Mouse (Mus musculus) T-cell, adult 2 months (primary cell): Measurements from ENCODE around the gene Gpr180.

Experiments used
- DNase-seq: peaks from one replicate; pipeline ENCODE4 v3.0.0; 2022; ENCODE audit warnings: low spot score

The Gpr180 gene

DNA sequence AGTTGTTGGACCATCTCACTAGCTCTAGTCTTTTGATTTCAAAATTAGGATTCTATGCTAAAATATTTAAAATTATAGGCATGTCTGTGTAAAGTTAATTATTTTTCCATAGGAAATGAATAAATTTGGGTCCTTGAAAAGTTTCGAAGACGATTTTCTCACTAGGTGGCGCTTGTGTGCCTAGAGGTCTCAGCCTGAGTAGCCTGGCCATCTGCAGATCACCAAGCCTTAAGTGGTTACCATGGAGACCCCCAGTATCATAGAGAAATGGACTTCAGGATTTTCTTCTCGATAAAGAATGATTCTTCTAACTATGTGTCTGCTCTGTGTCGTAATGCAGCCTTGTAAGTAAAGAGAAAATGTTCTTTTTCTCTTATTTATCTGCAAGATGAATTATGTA is 72.7 kb downstream of the Gpr180 start:
- DNase-seq: no peak

DNA sequence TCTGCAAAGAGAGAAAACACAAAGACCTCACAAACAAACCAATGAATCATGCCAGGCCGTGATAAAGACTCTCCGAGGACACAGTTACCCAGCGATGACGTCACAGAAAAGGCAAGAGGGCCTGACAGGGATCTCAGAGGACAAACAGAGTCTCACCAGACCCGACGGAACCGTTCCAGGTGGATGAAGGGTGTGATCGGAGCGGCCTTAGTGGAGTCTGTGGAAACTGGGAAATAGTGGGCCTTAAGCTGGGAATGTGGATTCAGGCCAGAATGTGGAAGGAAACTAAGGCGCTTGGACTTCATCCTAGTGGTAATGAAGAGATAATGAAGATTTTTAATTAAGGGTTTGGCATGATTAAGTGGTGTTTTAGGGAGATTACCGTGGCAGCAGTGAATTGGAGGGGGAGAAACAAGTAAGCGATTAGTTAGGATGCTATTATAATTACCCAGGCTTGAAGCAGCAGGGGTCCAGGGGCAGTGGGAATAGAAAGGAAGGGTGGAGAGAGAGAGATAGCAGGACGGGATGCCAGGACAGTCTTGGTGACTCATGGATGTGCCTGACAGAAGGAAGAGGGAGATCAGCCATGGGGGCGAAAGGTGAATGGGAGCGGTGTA is 75.3 kb downstream of the Gpr180 start:
- no peak for DNase-seq
